Mouse (Mus musculus) kidney, embryonic 16.5 days (tissue): ENCODE data around the gene Nenf. TPM values are rescaled to one million over a fixed set of nuclear protein-coding genes. Genes with fewer than 3 reads are reported as not detected.

Experiments used
- ATAC-seq: fragments of 200-750 bp; cut with Nextera tagmentation; 2 replicates; pipeline ENCODE4 v1.8.0; 2017; ENCODE audit warnings: moderate TSS enrichment; ENCODE audit not compliant: low FRiP score, low TSS enrichment
- H3K27ac ChIP-seq: fragments of 300-500 bp; sonication (generic); 2 replicates; pipeline ENCODE4 v1.5.1; 2014; ENCODE audit warnings: low read length
- H3K27me3 ChIP-seq: fragments of 300-500 bp; sonication (generic); 2 replicates; pipeline ENCODE4 v1.6.1; 2014; ENCODE audit warnings: low read length, control low read depth, mixed read lengths; ENCODE audit not compliant: insufficient read depth
- H3K36me3 ChIP-seq: fragments of 300-500 bp; sonication (generic); 2 replicates; pipeline ENCODE4 v1.6.1; 2014; ENCODE audit warnings: low read length, control low read depth, mixed read lengths; ENCODE audit not compliant: insufficient read depth
- H3K4me1 ChIP-seq: fragments of 300-500 bp; sonication (generic); 2 replicates; pipeline ENCODE4 v1.6.1; 2014; ENCODE audit warnings: low read length, control low read depth, mixed read lengths; ENCODE audit not compliant: insufficient read depth
- H3K4me2 ChIP-seq: fragments of 300-500 bp; sonication (generic); replicated peaks from 2 replicates; pipeline ENCODE4 v1.6.1; 2014; ENCODE audit warnings: low read depth, low read length
- H3K4me3 ChIP-seq: fragments of 300-500 bp; sonication (generic); 2 replicates; pipeline ENCODE4 v1.5.1; 2014; ENCODE audit warnings: mild to moderate bottlenecking, low read length
- H3K9ac ChIP-seq: fragments of 300-500 bp; sonication (generic); replicated peaks from 2 replicates; pipeline ENCODE4 v1.6.1; 2014; ENCODE audit warnings: low read length
- H3K9me3 ChIP-seq: fragments of 300-500 bp; sonication (generic); 2 replicates; pipeline ENCODE4 v1.6.1; 2016; ENCODE audit warnings: low read length, control low read depth
- WGBS: fragments of 180-500 bp; shearing (Covaris S2); extraction: QIAGEN DNeasy Blood & Tissue Kit; methylation state at CpG from one replicate; pipeline ENCODE4 v1.1.7; 2014; 5-methylcytosine and 5-hydroxymethylcytosine counted together
- polyA plus RNA-seq: library from polyadenylated mRNA; unstranded; fragments of >200 nt; fragmentation: Nextera tagmentation; extraction: Ambion mirVana; gene quantifications from 2 replicates; pipeline ENCODE4 v1.2.1, GENCODE M21; 2015

Nenf gene
- polyA plus RNA-seq, 1 experiment from 2014 or later: 92.6 TPM

- Histone ChIP-seq H3K36me3 (no peaks in the 10 kb centered on the region), H3K9me3 (no peaks in the 10 kb centered on the region), H3K27ac (peak overlapping the region; percentile 34; the same call in 1 of the 2 replicates), H3K4me3 (no peak overlapping the region), H3K4me2 (no peak overlapping the region), H3K9ac (no peak overlapping the region), H3K4me1 (peaks cover 8% of the 10 kb centered on the region; the same call in 1 of the 2 replicates), H3K27me3 (no peaks in the 10 kb centered on the region)
- no peak for ATAC-seq
- 63% methylated on average over 3 of the region's 3 CpGs for WGBS
Measured at GRCm38 (mm10) chr1:191258521-191258920, 59.5 kb downstream of the Nenf start.

- Histone ChIP-seq H3K27me3 (no peaks in the 10 kb centered on the region), H3K9me3 (no peaks in the 10 kb centered on the region), H3K4me3 (no peak overlapping the region), H3K4me2 (no peak overlapping the region), H3K27ac (no peak overlapping the region), H3K36me3 (no peaks in the 10 kb centered on the region), H3K4me1 (peaks cover 8% of the 10 kb centered on the region; the same call in 1 of the 2 replicates), H3K9ac (no peak overlapping the region)
- WGBS: 39% methylated on average over 2 of the region's 2 CpGs
- no peak for ATAC-seq
Measured at GRCm38 (mm10) chr1:191257981-191258380, 60.0 kb downstream of the Nenf start.

- 76% methylated on average over 3 of the region's 3 CpGs for WGBS
- no peak for ATAC-seq
- Histone ChIP-seq H3K4me3 (no peak overlapping the region), H3K4me1 (peaks cover 8% of the 10 kb centered on the region; the same call in 1 of the 2 replicates), H3K27ac (peak overlapping the region; percentile 44; the same call in 1 of the 2 replicates), H3K9me3 (no peaks in the 10 kb centered on the region), H3K36me3 (no peaks in the 10 kb centered on the region), H3K4me2 (no peak overlapping the region), H3K9ac (no peak overlapping the region), H3K27me3 (no peaks in the 10 kb centered on the region)
Measured at GRCm38 (mm10) chr1:191257351-191257771, 60.6 kb downstream of the Nenf start.

Other genes starting within 250 kb of the Nenf start
- gene Batf3, start 220.3 kb downstream of the Nenf start, polyA plus RNA-seq: 13.5 and 14.6 TPM in 2 replicates
- not detected in 2 replicates for gene Fam71a, start 153.4 kb downstream of the Nenf start, polyA plus RNA-seq
- 4.1 and 4.4 TPM in 2 replicates for gene Atf3, start 100.2 kb downstream of the Nenf start, polyA plus RNA-seq
- 26.4 TPM in 2 replicates for gene Tmem206, start 7.7 kb upstream of the Nenf start, polyA plus RNA-seq
- 15.7 and 18.8 TPM in 2 replicates for gene Ppp2r5a, start 85.1 kb upstream of the Nenf start, polyA plus RNA-seq